Mouse (Mus musculus): Measurements from ENCODE around the gene Cpne2. TPM values are rescaled to one million over a fixed set of nuclear protein-coding genes. Genes with fewer than 3 reads are reported as not detected.

Gene Cpne2
- total RNA-seq, 2 experiments from 2014 or later, result 56.9 to 67.4 TPM

GRCm38 (mm10) chr8:94574159-94574907, 41.5 kb downstream of the Cpne2 start:
- DNase-seq, result peak; percentile 98
- intact Hi-C loops (cut with DNase I), result loop anchor here (5.0 kb wide), 1 partner anchor 42 kb away; the partner anchor contains the start of gene Cpne2

DNA sequence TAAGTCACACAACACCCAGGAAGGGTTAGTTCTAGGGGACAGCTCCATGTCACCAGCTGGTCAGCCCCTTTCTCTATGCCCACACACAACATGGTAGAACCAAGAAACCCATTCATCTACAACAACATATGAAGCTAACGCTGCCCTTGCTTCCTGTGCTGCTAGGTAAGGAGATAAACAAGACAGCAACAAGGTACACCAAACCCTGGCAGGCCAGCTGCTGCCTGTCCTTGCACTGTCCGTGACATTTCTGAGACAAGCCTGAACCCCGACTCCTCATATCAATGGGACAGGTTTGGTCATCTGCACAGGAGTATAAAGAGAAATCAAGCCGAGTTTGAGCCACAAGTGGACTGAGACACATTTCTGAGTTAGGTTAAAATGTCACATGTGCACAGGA, 42.4 kb downstream of the Cpne2 start:
- intact Hi-C loops (cut with DNase I), result no loop called here
- no peak for DNase-seq

GRCm38 (mm10) chr8:94581820-94582483, 49.2 kb downstream of the Cpne2 start:
- intact Hi-C loops (cut with DNase I), result loop anchor here (10.0 kb wide), 1 partner anchor 247 kb away; no protein-coding TSS in a partner anchor
- no peak for DNase-seq

DNA sequence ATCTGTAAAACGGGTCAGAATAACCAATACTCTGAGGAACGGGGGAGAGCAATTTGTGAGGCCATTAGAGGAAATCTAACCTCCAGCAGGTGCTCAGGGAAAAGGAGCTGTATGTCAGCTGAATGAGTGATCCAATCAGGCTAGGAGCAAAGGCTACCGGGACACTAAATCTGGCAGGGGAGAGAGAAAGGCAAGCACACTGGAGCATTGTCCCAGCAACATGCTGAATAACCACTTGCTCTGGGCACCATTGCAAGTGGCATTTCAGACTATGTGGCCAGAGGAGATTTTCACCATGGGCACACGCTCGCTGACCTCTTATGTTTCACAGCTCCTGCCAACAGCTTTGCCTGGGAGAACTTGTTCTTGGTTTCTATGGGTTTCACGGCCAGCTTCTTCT, 49.8 kb downstream of the Cpne2 start:
- intact Hi-C loops (cut with DNase I), result loop anchor here (10.0 kb wide), 1 partner anchor 248 kb away; no protein-coding TSS in a partner anchor
- no peak for DNase-seq

DNA sequence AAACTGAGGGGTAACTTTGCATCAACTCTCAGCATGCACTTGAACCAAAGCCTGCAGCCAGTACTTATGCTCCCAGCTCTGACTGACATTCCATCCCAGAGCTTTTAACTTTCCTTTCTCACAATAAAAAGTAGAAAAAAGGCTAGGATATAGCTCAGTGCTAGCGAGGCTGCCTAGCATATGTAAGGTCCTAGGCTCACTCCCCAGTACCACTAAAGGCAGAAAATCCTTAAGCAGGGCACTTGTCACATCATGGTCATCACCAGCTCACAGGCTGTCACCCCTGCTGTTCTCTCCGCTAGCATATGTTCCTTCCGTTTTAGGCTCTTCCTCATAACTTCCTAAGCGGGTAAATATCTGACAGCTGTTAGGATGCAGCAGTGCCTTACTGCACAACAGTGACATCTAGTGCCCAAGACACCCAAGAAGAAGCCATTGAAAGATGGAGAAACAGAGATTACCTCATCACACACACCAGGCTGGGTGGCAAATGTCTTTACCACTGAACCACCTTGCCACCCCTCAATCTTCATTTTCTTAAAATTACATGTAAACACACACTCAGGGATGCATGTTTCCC, 51.5 kb downstream of the Cpne2 start:
- peak; percentile 56 for DNase-seq
- intact Hi-C loops (cut with DNase I), result loop anchor here (10.0 kb wide), 1 partner anchor 250 kb away; no protein-coding TSS in a partner anchor

DNA sequence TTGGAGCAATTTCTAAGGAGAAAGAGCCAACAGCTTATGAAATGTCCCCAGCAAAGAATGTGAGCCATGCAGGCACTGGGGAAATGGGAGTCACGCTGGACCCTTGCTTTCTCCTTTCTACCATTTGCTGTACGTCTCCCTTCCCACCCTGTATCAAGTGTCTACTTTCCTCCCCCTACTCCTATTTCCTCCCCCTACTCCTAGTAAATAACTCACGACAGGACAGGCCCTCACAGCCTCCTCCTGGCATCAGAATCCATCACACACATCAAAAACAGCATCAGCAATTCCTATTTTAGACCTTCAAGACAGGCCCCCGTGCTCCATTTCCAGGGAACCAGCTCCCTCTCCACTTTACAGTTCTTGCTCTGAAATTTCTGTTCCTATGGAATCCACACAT, 58.9 kb downstream of the Cpne2 start:
- no peak for DNase-seq
- intact Hi-C loops (cut with DNase I), result no loop called here

GRCm38 (mm10) chr8:94594211-94594610, 61.4 kb downstream of the Cpne2 start:
- intact Hi-C loops (cut with DNase I), result no loop called here
- no peak for DNase-seq

GRCm38 (mm10) chr8:94600478-94600877, 67.7 kb downstream of the Cpne2 start:
- intact Hi-C loops (cut with DNase I), result no loop called here
- DNase-seq, result no peak

DNA sequence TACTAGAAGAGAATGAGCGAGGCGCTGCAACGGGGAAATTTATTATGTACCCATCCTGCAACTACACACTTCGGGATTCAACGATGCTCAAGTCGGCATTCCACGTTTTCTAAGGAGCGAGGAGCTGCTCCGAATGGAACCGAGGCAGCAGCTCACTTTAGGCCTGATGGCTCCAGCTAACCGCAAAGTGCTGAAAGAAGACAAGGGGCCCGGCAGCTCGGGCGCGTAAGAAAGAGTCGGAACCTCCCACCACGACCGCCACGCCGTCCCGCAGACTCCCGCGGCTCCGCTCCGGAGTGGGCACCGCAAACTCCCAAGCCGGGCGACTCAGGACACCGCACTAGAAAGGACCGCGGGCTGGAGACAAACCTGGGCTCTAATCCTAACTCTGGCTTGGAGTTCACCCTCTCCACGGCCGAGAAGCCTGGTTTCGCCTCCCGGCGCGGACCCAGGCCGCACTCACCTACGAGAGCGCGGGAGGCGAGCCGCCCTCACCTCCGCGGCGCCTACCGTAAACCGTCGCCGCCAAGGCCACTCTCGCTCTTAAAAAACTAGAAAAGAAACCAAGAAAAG, 68.3 kb downstream of the Cpne2 start:
- intact Hi-C loops (cut with DNase I), result no loop called here
- peak; percentile 18 for DNase-seq

DNA sequence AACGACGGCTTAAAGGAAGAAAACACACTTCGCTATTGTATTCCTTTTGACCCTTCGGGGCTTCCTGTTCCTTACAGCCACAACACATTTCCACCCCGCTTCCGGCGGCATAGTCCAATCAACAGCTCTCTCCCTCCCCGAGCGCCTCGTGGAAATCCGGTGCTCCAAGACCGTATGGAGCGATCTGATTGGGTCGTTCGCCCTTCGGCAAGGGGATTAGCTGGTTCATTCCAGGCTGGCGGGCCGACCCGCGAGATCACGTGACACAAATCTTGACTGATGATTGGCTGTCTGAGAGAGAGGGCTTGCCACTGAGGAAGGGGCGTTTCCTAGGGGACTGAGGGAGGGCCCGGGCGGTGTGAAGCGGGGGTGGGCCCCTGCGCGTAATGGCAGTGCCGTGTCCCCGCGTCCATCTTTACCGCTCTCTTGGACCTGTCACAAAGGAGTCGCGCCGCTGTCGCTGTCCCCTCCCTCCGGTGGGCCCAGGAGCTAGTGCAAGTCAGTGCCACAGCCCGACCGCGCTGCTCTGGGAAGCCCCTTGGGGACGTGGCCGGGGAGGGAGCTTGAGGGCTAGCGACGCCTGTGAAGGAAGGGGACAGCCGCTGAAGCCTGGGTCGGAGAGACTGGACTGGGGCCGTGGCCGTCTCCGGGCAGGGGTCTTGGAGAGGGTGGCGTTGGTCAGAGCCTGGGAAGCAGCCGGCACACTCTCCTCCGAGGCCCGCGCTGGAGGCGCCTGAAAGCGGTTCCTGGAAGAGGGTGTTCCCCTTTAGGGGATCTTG, 69.0 kb downstream of the Cpne2 start, which contains the start of the genes Rspry1 and Fam192a:
Gene Rspry1, plus strand, starts transcription at position 331 of the 779 bp plus-strand sequence.
Gene Fam192a, minus strand, starts transcription at position 391 of the 779 bp plus-strand sequence.
- intact Hi-C loops (cut with DNase I), result no loop called here
- peak; percentile 99 for DNase-seq

- peak; percentile 24 for DNase-seq
- intact Hi-C loops (cut with DNase I), result no loop called here
These were observed 69.8 kb downstream of the Cpne2 start for GRCm38 (mm10) chr8:94602471-94603131.

- no peak for DNase-seq
- intact Hi-C loops (cut with DNase I), result no loop called here
These were observed 71.2 kb downstream of the Cpne2 start for GRCm38 (mm10) chr8:94604030-94604429.

- intact Hi-C loops (cut with DNase I), result no loop called here
- DNase-seq, result no peak
These were observed 74.3 kb downstream of the Cpne2 start for GRCm38 (mm10) chr8:94607064-94607463.

Small RNAs within 50 kb of the gene (microRNA-seq; reads per million reads assigned to microRNA genes)
- gene Mir7072, result not detected

Other genes starting within 250 kb of the Cpne2 start
- gene Slc12a3, start 203.8 kb upstream of the Cpne2 start, total RNA-seq (2021), result under 1 TPM; 0.28 to 0.54 TPM
- gene Herpud1, start 146.6 kb upstream of the Cpne2 start, total RNA-seq (2021), result 10 to 100 TPM; 34.4 to 36.1 TPM
- gene Nlrc5, start 98.6 kb upstream of the Cpne2 start, total RNA-seq (2021), result under 1 TPM; 0.30 to 0.81 TPM
- gene Rspry1, start 68.9 kb downstream of the Cpne2 start, total RNA-seq (2021), result 10 to 100 TPM; 42.9 to 47.7 TPM
- gene Fam192a, start 69.0 kb downstream of the Cpne2 start, total RNA-seq (2021), result 10 to 100 TPM; 39.0 to 54.3 TPM
- gene Arl2bp, start 133.6 kb downstream of the Cpne2 start, total RNA-seq (2021), result 100 to 1,000 TPM; 134 to 140 TPM
- 1 to 10 TPM; 7.3 to 8.5 TPM for gene Pllp, start 163.3 kb downstream of the Cpne2 start, total RNA-seq (2021)
- gene Ccl22, start 212.6 kb downstream of the Cpne2 start, total RNA-seq (2021), result not detected
- 100 to 1,000 TPM in 1 of 2 experiments, 10 to 100 TPM in 1; 88.5 to 111 TPM for gene Cx3cl1, start 239.0 kb downstream of the Cpne2 start, total RNA-seq (2021)

Data from left cerebral cortex, postnatal 4 days (tissue).